Mouse (Mus musculus): Measurements from ENCODE around the gene Atp11a.

Gene Atp11a

DNA sequence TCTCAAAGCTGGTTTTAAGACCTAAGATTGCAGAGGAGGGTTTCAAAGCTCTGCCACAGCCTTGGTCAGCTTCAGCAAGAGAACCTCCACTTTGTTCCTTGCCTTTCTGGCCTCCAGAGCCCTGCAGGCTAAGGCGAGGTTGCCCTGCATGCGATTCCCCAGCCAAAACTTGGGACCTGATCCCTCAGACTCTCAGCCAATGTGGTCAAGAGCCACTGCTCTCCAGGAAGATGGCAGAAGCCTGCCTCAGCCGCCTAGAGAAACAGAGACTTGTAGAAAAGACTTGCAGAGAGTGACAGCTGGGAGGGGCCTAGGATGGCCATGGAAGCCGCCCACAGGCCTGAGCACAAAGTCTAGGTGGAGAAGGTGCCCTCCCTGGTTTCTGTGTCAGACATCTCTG is 118.2 kb downstream of the Atp11a start:
- DNase-seq, result no peak

DNA sequence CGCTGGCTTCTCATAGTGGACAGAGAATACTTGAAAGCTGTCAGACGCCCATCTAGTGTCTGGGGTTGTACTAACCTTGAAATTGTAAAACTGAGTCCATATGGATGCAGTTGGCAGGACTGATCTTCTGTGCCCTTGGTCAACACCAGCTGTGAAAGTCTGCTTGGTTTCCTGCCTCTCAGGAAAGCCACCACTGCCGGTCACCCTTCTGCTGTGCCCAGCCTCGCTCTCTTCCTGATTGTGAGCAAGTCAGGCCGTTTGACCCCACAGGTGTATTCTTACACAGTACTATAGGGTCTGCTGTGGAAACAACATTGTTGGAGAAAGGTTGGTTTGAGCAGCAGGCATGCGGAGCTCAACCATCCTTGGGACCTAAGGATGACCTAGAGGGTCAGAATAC is 120.3 kb downstream of the Atp11a start:
- no peak for DNase-seq

DNA sequence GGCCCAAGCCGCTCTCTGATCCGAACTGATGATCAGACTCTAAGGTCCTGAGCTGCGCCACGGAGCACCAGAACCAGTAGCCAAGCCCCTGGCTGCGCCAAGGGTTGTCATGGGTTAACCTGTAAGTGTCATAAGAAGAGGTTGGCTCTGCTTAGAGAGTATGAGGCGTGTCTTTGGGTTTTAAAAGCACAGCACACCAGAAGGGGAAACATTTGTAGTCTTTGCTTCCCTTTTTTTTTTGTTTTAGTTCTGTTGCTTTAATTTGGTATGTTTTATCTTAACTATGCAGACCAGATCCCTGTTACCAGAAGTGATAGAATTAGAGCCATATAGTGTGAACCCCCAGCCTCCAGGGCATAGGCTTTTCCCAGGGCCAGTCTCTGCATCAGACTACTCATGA is 123.3 kb downstream of the Atp11a start:
- no peak for DNase-seq

DNA sequence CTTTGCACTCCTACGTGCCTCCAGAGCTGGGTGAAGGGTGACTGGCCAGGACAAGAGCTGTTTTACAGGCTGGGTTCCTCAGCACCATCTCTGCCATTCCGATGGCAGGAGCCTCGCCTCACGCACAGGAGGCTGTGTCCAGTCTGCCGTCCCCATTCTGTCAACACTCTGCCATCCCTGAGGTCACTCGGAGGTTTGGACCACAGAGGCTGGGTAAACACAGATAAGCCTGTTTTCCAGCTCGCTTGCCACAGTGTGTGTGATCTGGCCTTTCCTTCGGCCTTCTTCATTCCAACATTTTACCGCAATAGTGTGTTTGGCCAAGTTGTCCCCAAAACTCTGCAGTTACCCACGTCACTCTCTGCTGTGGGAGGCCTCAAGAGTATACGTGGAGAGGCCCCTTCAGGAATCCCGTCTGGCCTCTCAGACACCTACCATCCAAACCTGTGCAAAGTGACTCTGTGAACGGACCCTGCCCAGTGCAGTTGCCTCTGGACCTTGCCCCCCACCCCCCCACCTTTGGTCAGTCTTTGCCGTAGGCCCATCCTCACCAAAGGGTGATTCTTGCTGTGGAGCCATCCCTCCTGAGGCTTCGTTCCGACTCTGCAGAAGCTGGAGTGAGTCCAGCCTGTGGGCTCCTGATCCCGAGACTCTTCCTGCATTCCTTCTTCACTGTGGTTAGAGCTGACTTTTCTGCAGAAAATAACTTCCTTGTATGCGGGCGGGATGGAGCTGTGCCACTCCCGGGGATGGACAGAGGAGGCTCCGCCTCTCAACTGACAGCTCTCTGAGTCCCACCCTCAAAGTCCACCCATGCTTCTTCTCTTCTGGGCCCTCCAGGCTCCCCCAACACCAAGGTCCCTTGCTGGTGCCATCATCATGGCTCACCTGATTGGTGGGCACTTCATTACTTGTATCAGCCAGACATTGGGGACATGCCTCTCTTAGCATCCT is 126.5 kb downstream of the Atp11a start:
- peak; percentile 44 for DNase-seq

DNA sequence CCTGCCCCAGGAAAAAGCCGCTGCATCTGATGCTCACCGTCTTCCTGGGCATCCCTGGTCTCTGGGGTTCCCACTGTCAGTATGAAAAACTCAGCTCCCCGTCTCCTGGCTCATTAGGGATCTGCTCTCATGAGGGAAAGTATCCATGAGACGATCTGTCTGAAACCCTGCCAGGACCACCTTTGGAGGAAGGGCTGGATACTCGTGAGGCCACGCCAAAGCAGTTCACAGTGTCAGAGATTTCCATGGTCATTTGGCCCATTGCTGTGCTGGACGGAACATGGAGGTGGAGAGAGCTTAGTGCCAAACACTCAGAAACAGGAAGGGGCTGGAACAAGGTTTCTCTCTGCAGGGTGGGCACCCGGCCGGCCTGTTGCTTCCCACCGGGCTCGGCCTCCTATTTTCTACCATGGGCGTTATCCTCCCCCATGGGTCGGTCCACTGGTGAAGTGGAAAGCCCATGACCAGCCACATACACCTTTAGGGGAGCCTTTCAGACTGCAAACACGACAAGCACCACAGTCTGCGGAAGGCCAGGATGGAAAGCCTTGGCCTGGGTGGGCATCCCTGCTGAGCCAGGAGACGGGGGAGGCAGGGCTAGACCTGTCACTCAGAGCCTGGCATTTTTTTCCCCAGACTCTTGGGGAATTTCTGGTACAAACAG is 131.1 kb downstream of the Atp11a start:
- no peak for DNase-seq

DNA sequence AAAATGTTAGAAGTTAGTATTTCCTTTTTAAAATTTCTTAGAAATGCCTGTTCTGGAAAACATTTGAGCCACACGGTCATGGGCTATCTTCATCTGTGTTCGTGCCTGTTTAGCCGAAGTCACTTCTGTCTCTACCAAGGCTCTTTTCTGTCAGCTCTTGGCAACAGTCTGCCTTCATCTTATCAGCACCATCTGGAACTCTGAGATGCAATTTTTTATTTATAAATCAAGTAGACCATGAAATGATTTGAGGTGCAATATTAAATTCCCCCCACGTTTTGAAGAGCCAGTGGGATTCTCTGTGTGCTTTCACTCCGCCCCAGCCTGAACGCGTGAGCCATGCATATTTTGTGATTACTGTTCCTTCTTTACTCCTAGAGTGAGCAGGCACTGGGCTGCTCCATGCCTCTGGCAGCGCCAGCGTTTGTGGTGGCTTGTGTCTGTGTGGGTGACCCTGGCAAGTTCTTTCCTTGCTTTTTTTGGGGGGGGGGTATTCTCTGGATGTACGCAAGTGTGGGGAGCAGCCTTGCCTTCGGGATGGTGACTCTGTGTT is 132.3 kb downstream of the Atp11a start:
- DNase-seq, result no peak

DNA sequence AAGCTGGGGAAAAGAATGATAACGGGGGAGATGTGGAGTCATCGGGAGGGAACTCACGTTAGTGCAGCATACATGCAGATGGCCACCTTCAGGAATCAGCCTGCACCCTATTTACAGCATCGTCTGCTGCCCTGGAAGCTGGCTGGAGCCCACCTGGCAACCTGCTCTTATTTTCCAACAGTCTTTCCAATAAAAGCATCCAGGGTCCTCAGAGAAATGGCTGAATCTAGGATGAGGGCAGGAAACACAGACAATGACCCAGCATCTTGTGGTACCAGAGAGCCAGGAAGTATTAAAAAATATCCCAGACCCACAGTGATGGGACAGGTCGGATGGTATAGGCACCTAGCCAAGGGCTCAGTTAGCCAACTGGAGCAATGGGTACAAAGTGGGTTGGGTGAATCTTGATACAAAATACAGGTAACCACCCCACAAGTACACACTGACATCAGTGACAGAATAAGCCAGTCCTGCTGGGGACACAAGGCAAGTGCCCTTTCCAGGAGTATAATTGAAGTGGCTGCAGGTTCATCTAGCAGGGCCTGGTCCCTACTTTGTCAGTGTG is 136.2 kb downstream of the Atp11a start:
- no peak for DNase-seq

DNA sequence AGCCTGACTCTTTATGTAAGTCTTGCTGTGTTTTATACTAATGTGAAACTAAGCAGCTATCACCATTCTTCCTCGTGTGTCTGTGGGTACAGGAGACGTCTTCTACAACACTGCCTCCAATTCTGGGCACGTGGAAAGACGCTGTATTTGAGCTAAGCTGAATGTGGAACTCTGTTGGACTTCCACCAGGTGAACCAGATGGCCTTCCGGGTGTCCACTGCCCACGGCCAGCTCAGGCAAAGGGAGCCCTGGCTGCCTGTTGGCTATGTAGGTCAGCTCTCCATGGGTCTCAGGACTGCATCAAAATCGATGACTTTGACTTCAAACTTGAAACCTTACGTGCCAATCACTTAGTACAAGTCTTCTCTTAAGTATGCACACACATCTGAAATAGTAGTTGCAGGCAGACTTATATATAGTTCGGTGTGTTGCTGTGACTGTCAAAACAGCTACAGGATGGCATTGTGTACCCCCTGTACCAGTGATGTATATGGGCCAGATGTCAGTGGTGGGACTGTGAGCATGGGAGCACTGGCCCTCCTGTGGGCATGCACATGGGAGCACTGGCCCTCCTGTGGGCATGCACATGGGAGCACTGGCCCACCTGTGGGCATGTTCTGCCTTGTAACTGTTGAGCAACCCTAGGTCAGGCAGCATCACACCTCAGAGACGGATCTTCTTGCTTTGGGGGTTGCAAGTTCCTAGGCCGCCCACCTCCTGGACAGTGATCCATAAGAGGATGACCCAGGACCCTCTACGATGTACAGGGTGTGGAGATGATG is 137.2 kb downstream of the Atp11a start:
- DNase-seq, result no peak

DNA sequence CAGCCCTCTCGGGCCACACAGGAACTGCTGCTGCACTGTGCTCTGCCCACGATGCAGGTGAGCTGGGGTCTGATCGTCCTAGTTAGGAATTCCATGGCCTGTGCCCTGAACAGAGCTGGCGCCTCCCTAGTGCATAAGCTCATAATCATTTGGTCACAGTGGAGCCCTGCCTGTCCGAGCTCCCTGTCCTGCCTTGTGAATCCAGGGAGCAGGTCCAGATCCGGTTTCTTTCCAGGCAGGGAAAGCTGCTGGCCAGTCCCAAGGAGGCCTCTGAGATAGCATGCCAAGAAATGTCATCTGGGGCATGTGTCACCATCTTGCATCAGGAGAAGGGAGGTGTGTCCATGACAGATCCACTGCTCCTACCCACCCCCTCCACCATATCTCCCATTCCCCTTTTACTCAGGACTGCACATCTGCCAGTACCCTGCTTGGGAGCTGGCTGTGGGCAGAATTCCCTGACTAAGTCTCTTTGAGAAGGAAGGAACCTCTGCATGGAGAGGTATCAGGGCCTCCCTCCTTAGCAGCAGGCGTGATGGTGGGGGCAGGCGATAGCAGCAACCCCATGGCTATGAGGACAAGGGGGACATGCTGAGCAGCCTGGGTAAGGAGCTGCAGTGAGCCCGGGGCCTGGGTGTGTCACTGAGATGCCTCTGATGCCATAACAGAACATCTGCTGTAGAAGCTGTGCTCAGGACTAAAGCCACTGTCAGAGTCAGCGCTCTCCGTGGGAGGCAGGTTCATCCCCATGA is 138.1 kb downstream of the Atp11a start:
- DNase-seq, result no peak

DNA sequence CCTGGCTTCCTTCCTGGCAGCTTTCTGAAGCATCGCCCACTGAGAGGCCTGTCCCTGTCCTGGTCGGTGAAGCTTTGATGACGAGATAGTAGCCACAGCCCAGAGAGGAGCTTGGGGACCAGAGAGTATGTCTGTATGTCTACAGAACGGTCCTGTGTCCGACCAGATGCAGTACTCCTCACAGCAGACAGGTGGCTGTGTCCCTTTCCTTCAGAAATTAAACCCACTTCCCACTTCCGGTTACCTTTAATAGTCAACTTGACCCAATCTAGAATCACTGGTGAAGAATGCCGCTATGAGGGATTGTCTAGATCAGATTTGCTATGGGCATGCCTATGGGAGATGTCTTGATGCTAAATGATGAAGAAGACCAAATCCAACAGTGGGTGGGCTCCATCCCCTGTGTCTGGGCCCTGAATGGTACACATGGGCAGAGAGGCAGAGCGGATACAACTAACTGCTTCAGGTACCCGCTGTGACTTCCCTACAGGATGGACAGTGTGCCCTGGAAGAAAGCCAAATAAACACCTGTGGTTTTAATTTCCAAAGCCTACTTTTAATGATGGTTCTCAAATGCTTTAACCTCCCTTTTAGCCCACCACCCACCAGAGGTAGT is 138.8 kb downstream of the Atp11a start:
- no peak for DNase-seq

DNA sequence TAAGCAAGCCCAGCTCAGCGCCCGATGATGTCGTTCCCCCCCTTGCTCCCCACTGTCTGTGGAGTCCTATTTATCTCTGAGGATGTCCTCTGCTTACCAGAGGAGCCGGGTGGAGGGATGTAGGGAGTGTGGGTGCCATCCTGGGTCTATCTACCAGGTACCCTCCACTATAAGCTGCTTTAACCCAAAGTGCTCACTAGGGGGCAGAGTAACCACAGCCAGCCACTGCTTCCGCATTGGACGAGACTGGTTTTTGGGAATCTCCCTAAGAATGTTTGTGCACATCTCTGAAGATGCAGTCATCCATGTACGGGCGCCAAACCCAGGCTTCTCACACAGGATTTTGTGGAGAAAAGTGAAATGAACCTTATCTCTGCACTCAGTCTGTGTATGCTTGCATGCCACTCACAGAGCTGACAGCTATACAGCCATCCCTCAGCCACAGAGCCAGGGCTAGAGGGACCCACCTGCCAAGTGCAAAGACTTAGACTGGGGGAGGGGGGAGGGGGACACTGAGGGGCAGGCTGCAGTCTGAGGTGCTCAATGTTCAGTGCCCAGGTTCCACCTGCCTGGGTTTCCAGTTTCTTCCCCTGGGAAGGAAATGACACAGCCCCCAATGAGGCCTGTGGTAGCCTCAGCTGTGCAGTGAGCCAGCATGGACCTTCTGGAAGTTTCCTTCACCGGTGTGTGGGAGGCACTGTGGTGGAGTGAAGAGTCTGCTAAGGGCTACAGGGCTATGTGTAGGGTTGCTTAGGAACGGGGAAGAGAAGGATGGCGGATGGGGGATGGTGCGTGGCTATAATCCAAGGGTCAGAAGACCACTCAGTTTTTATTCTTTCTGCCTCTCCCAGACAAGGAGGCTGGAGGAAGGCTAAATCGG is 139.9 kb downstream of the Atp11a start:
- peak; percentile 70 for DNase-seq

DNA sequence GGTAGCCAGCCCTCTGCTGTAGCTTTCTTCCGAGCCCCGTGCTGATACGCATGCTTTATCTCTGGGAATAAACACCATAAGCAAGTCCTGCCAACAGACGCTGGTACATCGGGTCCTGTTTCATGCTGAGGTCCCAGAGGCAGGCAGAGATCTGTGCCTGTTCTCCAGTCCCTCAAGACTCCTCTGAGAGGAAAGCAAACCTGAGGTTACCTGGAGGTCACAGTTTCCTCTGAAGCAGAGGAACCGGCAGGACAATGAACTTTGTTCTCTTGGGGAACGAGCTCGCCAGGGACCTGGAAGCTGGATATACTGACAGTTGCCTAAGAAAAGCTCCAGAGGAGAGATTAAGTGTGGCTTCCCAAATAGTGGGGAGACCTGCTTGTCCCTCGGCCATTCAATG is 141.0 kb downstream of the Atp11a start:
- DNase-seq, result no peak

DNA sequence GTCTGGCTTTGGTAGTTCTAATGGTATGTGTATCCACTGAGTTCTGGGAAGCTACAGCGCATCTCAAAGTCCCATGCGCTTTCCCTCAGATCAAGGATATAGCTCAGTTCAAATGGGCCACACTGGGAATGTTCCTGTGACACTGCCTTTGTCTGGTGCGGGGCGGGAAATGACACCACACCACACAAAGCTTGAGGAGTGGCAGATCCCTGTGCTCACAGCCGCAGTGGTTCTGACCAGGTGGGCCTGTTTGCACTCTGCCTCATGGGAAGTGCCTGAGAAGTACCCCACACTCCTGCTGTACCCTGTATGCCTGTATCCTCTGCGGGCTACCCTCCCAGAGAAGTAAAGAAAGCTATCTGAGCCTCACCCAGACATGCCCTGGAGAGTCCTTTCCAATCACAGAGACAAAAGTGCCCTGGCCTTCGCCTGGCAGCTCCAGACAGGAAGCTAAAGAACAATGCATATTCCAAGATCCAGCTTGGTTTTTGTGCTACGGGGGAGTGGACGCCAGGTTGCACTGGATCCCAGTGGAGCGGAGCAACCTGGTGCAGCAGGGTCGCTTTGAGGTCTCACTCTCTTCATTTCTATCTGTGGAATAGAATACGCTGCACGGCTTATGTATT is 147.1 kb downstream of the Atp11a start:
- no peak for DNase-seq

DNA sequence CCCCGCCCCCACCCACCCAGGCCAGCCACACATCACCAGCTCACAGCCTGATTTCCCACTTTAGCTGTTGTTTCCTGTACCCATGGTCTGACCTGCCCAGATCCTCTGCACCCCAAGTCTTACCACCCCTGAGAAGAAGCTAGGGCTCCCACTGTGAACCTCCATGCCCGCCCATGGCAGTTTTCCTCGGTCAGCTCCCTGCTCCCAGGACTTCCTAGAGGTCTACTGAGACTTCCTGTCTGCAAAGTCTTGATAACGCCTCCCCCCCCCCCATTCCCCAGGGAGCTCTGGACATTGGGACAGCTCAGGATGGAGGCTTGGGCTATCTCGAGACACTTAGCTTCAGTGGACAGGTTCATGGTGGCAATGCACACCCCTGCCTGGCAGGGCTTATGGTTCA is 148.3 kb downstream of the Atp11a start:
- no peak for DNase-seq

DNA sequence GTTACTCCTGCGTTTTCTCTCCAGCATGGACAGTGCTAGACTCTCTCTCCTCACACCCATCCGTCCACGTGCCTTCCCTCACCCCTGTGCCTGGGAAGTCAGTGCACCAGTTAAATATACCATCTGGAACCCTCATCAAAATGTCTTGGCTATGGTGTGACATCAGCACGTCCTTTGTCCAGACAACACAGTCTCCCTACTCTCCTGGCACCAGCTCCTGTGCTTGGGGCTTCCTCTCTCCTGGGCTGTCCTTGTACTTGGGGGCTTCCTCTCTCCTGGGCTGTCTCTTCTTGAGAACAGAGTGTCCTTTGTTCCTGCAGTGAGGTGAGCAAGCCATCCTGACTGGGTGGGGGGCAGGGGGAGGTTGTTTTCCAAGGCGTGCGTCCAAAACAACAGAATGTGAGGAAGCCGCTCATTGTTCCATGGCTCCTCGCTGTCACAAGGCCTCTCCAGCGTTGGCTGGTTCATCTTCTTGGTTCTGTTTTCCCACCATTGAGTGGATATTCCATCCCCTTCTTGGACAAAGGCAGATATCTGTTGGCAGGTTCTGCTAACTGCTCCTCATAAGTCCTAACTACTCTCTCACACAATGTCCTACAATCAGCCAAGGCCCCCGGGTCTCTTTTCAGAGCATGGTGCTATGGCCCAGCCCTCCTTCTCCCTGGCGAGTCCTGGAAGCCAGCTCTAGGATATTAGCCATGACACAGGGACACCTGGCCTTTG is 148.9 kb downstream of the Atp11a start:
- peak; percentile 44 for DNase-seq

DNA sequence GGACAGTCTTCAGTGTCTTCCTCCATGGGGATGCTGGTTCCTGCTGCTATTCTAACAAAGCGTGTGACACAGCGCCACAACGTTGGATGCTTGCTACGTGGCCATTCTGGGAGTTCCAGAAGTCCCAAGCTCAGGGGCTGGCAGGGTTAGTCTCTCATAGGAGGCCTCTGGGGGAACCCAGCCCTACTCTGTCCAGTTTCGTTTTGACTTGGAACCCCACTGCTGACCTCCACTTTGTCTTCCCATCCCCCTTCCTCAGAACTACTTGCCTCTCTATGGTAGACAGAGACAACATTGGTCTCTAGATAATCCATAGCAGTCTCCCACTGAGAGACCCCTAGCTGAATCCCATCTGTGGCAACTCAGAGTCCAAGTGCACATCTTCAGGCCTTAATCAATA is 149.8 kb downstream of the Atp11a start:
- DNase-seq, result no peak

DNA sequence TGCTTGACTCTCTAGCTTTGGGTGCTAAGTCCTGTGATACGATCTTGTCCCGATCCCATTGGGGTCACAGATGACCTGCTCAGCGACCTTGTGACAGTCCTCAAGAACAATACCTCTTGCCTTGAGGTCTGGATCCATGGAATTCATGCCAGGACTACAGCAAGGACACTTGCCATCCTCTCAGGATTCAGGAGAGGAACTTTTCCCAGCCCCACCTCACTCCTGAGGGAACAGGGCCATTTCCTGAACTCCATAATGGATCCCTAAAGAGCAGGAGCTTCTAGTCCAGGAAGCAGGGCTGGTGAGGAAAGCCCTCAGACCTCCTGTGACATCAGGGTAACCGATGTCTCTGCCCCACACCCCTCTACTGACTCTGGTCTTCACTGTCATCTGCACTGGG is 150.9 kb downstream of the Atp11a start:
- DNase-seq, result no peak

DNA sequence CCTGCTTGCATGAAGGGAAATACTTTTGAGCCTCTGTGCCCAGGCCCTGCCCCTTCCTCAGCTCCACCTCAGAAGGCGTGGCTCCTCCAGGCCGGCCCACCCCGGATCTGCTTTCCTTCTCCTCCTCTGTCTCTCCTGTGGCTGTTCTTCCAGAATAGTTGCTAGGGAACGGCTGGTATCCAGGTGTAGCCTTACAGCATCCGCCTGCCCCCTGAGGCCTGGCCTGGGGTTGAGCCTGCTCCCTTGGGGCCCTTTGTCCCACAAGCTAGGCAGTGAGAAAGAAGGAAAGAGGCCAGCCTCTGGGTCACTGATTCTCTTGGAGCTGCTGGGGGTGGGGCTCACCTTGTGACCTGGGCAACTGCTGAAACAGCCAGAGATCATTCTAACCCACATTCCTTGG is 155.2 kb downstream of the Atp11a start:
- peak; percentile 27 for DNase-seq

Data from retina, postnatal 1 day (tissue).